Mouse (Mus musculus) frontal cortex, postnatal 14 days (tissue): ENCODE results near the gene Zfp969.
"Not testable (repeated sequence)": the region's sequence is repeated elsewhere in the genome, so short reads cannot be mapped to it uniquely, and the experiment has no call there.

ENCODE experiments used
- DNase-seq, 2 experiments: peaks; one replicate each; pipeline ENCODE4 v3.0.0; 2022; ENCODE audit warnings: low spot score in 2 of 2

Gene Zfp969

GRCm38 (mm10) chr2:175703546-175703945, at the start of gene Zfp969:
Gene Zfp969, minus strand, starts transcription at chr2:175703646.
- DNase-seq, result not testable (repeated sequence)

GRCm38 (mm10) chr2:175741237-175741636, 37.8 kb upstream of the Zfp969 start, which contains the start of gene Gm2007:
Gene Gm2007, plus strand, starts transcription at chr2:175741537.
- DNase-seq, result not testable (repeated sequence)

- not testable (repeated sequence) for DNase-seq
Measured at GRCm38 (mm10) chr2:175643678-175644077, 59.8 kb downstream of the Zfp969 start, which contains the start of gene Gm11007. Gene Gm11007, plus strand, starts transcription at chr2:175643978.
